ENCODE assay signal across 16 mouse cellular contexts in genomic region chr6:37735288-37735961, GRCm38 (mm10).
DNase-seq lines count a peak whose midpoint lies in the region; ATAC-seq lines count a peak whose summit lies in the region.
"Had no signal": no experiment of that assay in that cellular context is flagged by ENCODE, and none has a peak within 500 bp of the region (broad histone marks: within the 10 kb centered on the region; RNA-seq: fewer than 3 reads in every experiment).

No protein-coding gene starts in this region.

- peaks cover 4% of the 10 kb centered on the region; the same call in 1 of the 2 replicates for H3K9me3 ChIP-seq in heart, embryonic 11.5 days (replicated peaks; ENCODE audit: control insufficient read depth, low read length)
- H3K9me3 ChIP-seq in kidney, embryonic 14.5 days (ENCODE audit: control insufficient read depth, low read length), result no peaks in the 10 kb centered on the region
- H3K9me3 ChIP-seq: limb, embryonic 10.5 days; lung, embryonic 15.5 days; midbrain, embryonic 15.5 days had no signal

- H3K4me3 ChIP-seq in heart, embryonic 11.5 days (ENCODE audit: low read depth, low read length), result no peak overlapping the region
- no peak overlapping the region for H3K4me3 ChIP-seq in kidney, embryonic 14.5 days (ENCODE audit: low read length)
- H3K4me3 ChIP-seq: limb, embryonic 10.5 days; lung, embryonic 15.5 days; midbrain, embryonic 15.5 days; neural tube, embryonic 15.5 days had no signal

- no peaks in the 10 kb centered on the region for H3K27me3 ChIP-seq in heart, embryonic 11.5 days (ENCODE audit: control insufficient read depth, insufficient read depth, low read length)
- no peaks in the 10 kb centered on the region for H3K27me3 ChIP-seq in kidney, embryonic 14.5 days (ENCODE audit: control insufficient read depth, insufficient read depth, low read length)
- H3K27me3 ChIP-seq: lung, embryonic 15.5 days; midbrain, embryonic 15.5 days; neural tube, embryonic 15.5 days had no signal

- no peak for ATAC-seq in heart, embryonic 11.5 days (replicated peaks; ENCODE audit: insufficient number of reproducible peaks, low FRiP score, low TSS enrichment)
- ATAC-seq in kidney, embryonic 14.5 days (ENCODE audit: low FRiP score, low TSS enrichment), result 0 out of 2 replicates have a peak, but pooled peaks have one; percentile 52
- ATAC-seq: intestine, embryonic 16.5 days; midbrain, embryonic 15.5 days had no signal

- no peak overlapping the region for H3K4me2 ChIP-seq in heart, embryonic 11.5 days
- no peak overlapping the region for H3K4me2 ChIP-seq in kidney, embryonic 14.5 days (replicated peaks; ENCODE audit: low read depth, low read length)
- H3K4me2 ChIP-seq: lung, embryonic 15.5 days; midbrain, embryonic 15.5 days; neural tube, embryonic 15.5 days had no signal

- H3K9ac ChIP-seq in heart, embryonic 11.5 days (ENCODE audit: low read depth, low read length), result no peak overlapping the region
- no peak overlapping the region for H3K9ac ChIP-seq in kidney, embryonic 14.5 days (ENCODE audit: low read depth, low read length)
- H3K9ac ChIP-seq: lung, embryonic 15.5 days; midbrain, embryonic 15.5 days; neural tube, embryonic 15.5 days had no signal

- peak; percentile 37 to 65 for DNase-seq in heart, adult 18-20 months
- DNase-seq in heart, adult 9 months (ENCODE audit: low spot score in 2 of 2), result peak; percentile 56 to 71
- DNase-seq in skeletal muscle tissue, adult 2 months (ENCODE audit: low read depth, low spot score), result peak; percentile 45
- no peak for DNase-seq in cerebellum, adult 8-10 months
- no peak for DNase-seq in thymus, postnatal 10 days (ENCODE audit: low spot score in 2 of 2)
- no peak for DNase-seq in right cerebral cortex, postnatal 14 days
- DNase-seq: cerebellum, postnatal 10 days; gastrocnemius, postnatal 14 days; right cerebral cortex, postnatal 4 days had no signal

- H3K4me1 ChIP-seq in heart, embryonic 11.5 days (ENCODE audit: control insufficient read depth, insufficient read depth, low read length), result peaks cover 3% of the 10 kb centered on the region; the same call in 1 of the 2 replicates
- peaks cover 7% of the 10 kb centered on the region; the same call in 1 of the 2 replicates for H3K4me1 ChIP-seq in kidney, embryonic 14.5 days (ENCODE audit: control insufficient read depth, insufficient read depth, low read length)
- H3K4me1 ChIP-seq: lung, embryonic 15.5 days; midbrain, embryonic 15.5 days had no signal

- no peaks in the 10 kb centered on the region for H3K36me3 ChIP-seq in heart, embryonic 11.5 days (ENCODE audit: control insufficient read depth, insufficient read depth, low read length)
- H3K36me3 ChIP-seq in kidney, embryonic 14.5 days (ENCODE audit: control insufficient read depth, insufficient read depth, low read length), result no peaks in the 10 kb centered on the region
- H3K36me3 ChIP-seq: limb, embryonic 10.5 days; lung, embryonic 15.5 days; midbrain, embryonic 15.5 days; neural tube, embryonic 15.5 days had no signal

- 47% methylated on average over 4 of the region's 4 CpGs for WGBS in heart, embryonic 11.5 days (ENCODE audit: insufficient replicate concordance)
- WGBS in kidney, embryonic 14.5 days, result 64% methylated on average over 4 of the region's 4 CpGs

- no peak overlapping the region for H3K27ac ChIP-seq in heart, embryonic 11.5 days (ENCODE audit: low read depth, low read length)
- H3K27ac ChIP-seq in kidney, embryonic 14.5 days (ENCODE audit: low read depth, low read length), result no peak overlapping the region
- H3K27ac ChIP-seq: limb, embryonic 10.5 days; lung, embryonic 15.5 days; midbrain, embryonic 15.5 days; neural tube, embryonic 15.5 days had no signal

Comparison
In these comparisons a context has a peak if more than half of its experiments do, and no peak if none do; other contexts are left out.
1. DNase-seq: peak in heart, adult 18-20 months (2 of 2), heart, adult 9 months (2 of 2) and skeletal muscle tissue, adult 2 months (single experiment); none in cerebellum, adult 8-10 months (single experiment), thymus, postnatal 10 days (0 of 2) and right cerebral cortex, postnatal 14 days (single experiment).